Comparison of ENCODE assay signal across 8 mouse cellular contexts in the genomic region with DNA sequence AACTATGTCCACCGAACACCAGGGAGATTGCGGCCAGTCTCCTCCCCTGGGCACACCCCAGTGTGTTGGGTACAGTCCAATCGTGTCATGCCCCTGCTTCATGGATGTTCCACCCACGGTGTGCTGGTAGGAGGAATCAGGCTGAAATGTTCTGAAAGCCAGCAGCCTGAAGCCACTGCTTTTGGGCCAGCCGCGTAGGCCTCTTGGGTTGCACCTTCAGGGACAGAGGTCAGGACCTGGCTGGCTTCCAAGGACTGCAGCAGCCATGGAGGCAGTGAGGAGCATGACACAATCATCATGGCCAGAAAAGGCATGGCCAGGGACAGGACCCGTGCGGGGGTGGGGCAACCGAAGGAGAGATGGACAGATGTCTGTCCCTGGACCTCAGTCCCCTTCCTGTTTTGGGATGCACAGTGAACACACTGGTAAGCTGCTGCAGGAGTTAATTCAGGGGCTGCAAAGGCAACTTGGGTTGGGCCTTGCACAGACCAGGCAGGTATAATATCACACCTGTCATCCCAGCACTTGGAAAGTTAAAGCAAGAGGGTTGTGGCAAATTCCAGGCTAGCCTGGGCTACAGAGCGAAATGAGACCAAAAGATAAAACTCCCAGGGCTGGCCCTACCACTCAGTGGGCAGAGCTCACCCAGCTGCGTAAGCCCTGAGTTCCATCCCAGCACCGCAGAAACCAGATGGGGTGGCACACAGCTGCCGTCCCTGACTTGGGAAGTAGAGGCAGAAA. TPM values are rescaled to one million over a fixed set of nuclear protein-coding genes. Genes with fewer than 3 reads are reported as not detected.
DNase-seq lines count a peak whose midpoint lies in the region; ATAC-seq and TF ChIP-seq lines count a peak whose summit lies in the region.

No protein-coding gene starts in this region.

- peak; percentile 69 for DNase-seq in liver, adult 2 months (ENCODE audit: extremely low read depth, low read depth, low spot score)
- no peak for DNase-seq in liver
- peak; percentile 87 for DNase-seq in adrenal gland, postnatal 14 days
- no peak for DNase-seq in liver, embryonic 11.5 days (ENCODE audit: low spot score)
- no peak for DNase-seq in T-cell, adult 2 months (ENCODE audit: low spot score)
- DNase-seq in right cerebral cortex, adult 2 months (ENCODE audit: low spot score in 2 of 2): no peak

- ATAC-seq in heart, embryonic 16.5 days (replicated peaks; ENCODE audit: extremely low read depth, insufficient read depth, low FRiP score): no peak
- ATAC-seq in liver, embryonic 11.5 days (replicated peaks; ENCODE audit: low FRiP score): no peak
- ATAC-seq in stomach, embryonic 14.5 days (ENCODE audit: insufficient number of reproducible peaks, insufficient read depth, low FRiP score, low read depth): no peak

- no peaks in the 10 kb centered on the region for H3K9me3 ChIP-seq in heart, embryonic 16.5 days (replicated peaks; ENCODE audit: control insufficient read depth, low read length)
- H3K9me3 ChIP-seq in liver, embryonic 11.5 days (ENCODE audit: control insufficient read depth, low read length): no peaks in the 10 kb centered on the region
- no peaks in the 10 kb centered on the region for H3K9me3 ChIP-seq in stomach, embryonic 14.5 days (ENCODE audit: control insufficient read depth, low read depth, low read length)

- no peak overlapping the region for H3K9ac ChIP-seq in liver, adult 2 months (ENCODE audit: low read depth, low read length)
- peak overlapping the region; percentile 76; the same call in 1 of the 2 replicates for H3K9ac ChIP-seq in heart, embryonic 16.5 days (ENCODE audit: low read length)
- peak overlapping the region; percentile 1; the same call in 1 of the 2 replicates for H3K9ac ChIP-seq in liver, embryonic 11.5 days (ENCODE audit: low read depth, low read length)
- no peak overlapping the region; the same call in 1 of the 2 replicates for H3K9ac ChIP-seq in stomach, embryonic 14.5 days (replicated peaks; ENCODE audit: low read depth, low read length)

- peaks cover 18% of the 10 kb centered on the region for H3K4me1 ChIP-seq in liver, adult 2 months (ENCODE audit: control insufficient read depth, insufficient read depth, low read length)
- peaks cover 24% of the 10 kb centered on the region for H3K4me1 ChIP-seq in heart, embryonic 16.5 days (ENCODE audit: control insufficient read depth, insufficient read depth, low read length)
- H3K4me1 ChIP-seq in liver, embryonic 11.5 days (replicated peaks; ENCODE audit: control insufficient read depth, insufficient read depth, low read length): peaks cover 34% of the 10 kb centered on the region
- H3K4me1 ChIP-seq in stomach, embryonic 14.5 days (ENCODE audit: control insufficient read depth, insufficient read depth, low read length): peaks cover 29% of the 10 kb centered on the region

- no peaks in the 10 kb centered on the region; the same call in 1 of the 2 replicates for H3K36me3 ChIP-seq in liver, adult 2 months (ENCODE audit: control insufficient read depth, insufficient read depth, low read length)
- peaks cover 31% of the 10 kb centered on the region for H3K36me3 ChIP-seq in heart, embryonic 16.5 days (ENCODE audit: control insufficient read depth, insufficient read depth)
- H3K36me3 ChIP-seq in liver, embryonic 11.5 days (ENCODE audit: control insufficient read depth, insufficient read depth, low read length): peaks cover 35% of the 10 kb centered on the region
- peaks cover 48% of the 10 kb centered on the region for H3K36me3 ChIP-seq in stomach, embryonic 14.5 days (ENCODE audit: control insufficient read depth, insufficient read depth, low read length)

- H3K79me2 ChIP-seq in liver, adult 2 months (ENCODE audit: control insufficient read depth, insufficient read depth, low read length): peaks cover 9% of the 10 kb centered on the region; the same call in 1 of the 2 replicates

- WGBS in liver, adult 2 months: 40% methylated on average over 13 of the region's 13 CpGs
- WGBS in heart, embryonic 16.5 days: 83% methylated on average over 13 of the region's 13 CpGs
- WGBS in liver, embryonic 11.5 days: 86% methylated on average over 13 of the region's 13 CpGs
- 92% methylated on average over 13 of the region's 13 CpGs for WGBS in stomach, embryonic 14.5 days

- no peak overlapping the region; the same call in 1 of the 2 replicates for H3K27ac ChIP-seq in liver, adult 2 months (replicated peaks; ENCODE audit: insufficient read depth, low read depth, low read length)
- H3K27ac ChIP-seq in heart, embryonic 16.5 days (ENCODE audit: low read length): no peak overlapping the region
- peak overlapping the region; percentile 78 for H3K27ac ChIP-seq in liver, embryonic 11.5 days (ENCODE audit: low read depth, low read length)
- H3K27ac ChIP-seq in stomach, embryonic 14.5 days (ENCODE audit: low read length): no peak overlapping the region

- no peaks in the 10 kb centered on the region for H3K27me3 ChIP-seq in liver, adult 2 months (ENCODE audit: control insufficient read depth, insufficient read depth, low read length)
- H3K27me3 ChIP-seq in heart, embryonic 16.5 days (ENCODE audit: control insufficient read depth, insufficient read depth, low read length): no peaks in the 10 kb centered on the region
- H3K27me3 ChIP-seq in liver, embryonic 11.5 days (replicated peaks; ENCODE audit: control insufficient read depth, insufficient read depth, low read length): no peaks in the 10 kb centered on the region
- H3K27me3 ChIP-seq in stomach, embryonic 14.5 days (ENCODE audit: control insufficient read depth, insufficient read depth, low read length): no peaks in the 10 kb centered on the region

- no peak overlapping the region for H3K4me2 ChIP-seq in heart, embryonic 16.5 days (ENCODE audit: low read depth, low read length)
- peak overlapping the region; percentile 96 for H3K4me2 ChIP-seq in liver, embryonic 11.5 days
- H3K4me2 ChIP-seq in stomach, embryonic 14.5 days (replicated peaks; ENCODE audit: low read depth, low read length): peak overlapping the region; percentile 55

- no peak for TF ChIP-seq POLR2A in liver, adult 2 months (IDR thresholded peaks at IDR 0.05; ENCODE audit: extremely low read depth, insufficient read depth, low read length)

- H3K4me3 ChIP-seq in liver, adult 2 months (ENCODE audit: insufficient read depth, low read depth, low read length): no peak overlapping the region
- no peak overlapping the region for H3K4me3 ChIP-seq in heart, embryonic 16.5 days (ENCODE audit: low read length)
- no peak overlapping the region for H3K4me3 ChIP-seq in liver, embryonic 11.5 days (ENCODE audit: low read depth, low read length)
- no peak overlapping the region for H3K4me3 ChIP-seq in stomach, embryonic 14.5 days (ENCODE audit: low read depth, low read length)

- TF ChIP-seq CTCF in liver, adult 2 months (IDR thresholded peaks at IDR 0.05; ENCODE audit: low read depth, low read length): no peak

RNA-seq across cellular contexts. Expression of a gene that starts 2.1 kb away (rescaled TPM):
- total RNA-seq in liver, adult 2 months (2014; rRNA removed): 5.0 and 5.7 TPM in 2 replicates
- 12.8 and 14.1 TPM in 2 replicates for polyA plus RNA-seq in liver, adult 2 months (2012; rRNA removed)
- total RNA-seq in adrenal gland, postnatal 14 days (2021): 33.1 and 40.7 TPM in 2 replicates
- 28.1 and 29.6 TPM in 2 replicates for polyA plus RNA-seq in heart, embryonic 16.5 days (2015; fragmentation: Nextera tagmentation; extraction: Ambion mirVana)
- 49.9 and 51.9 TPM in 2 replicates for polyA plus RNA-seq in liver, embryonic 11.5 days (2014; fragmentation: Nextera tagmentation; extraction: Ambion mirVana)
- polyA plus RNA-seq in stomach, embryonic 14.5 days (2014; fragmentation: Nextera tagmentation; extraction: Ambion mirVana): 21.3 and 21.7 TPM in 2 replicates

RNA-seq across cellular contexts. Expression of a gene that starts 9.8 kb away (rescaled TPM):
- 0.37 and 0.81 TPM in 2 replicates for total RNA-seq in liver, adult 2 months (2014; rRNA removed)
- polyA plus RNA-seq in liver, adult 2 months (2012; rRNA removed): 3.8 and 4.0 TPM in 2 replicates
- total RNA-seq in adrenal gland, postnatal 14 days (2021): 38.6 and 47.0 TPM in 2 replicates
- 15.2 and 16.3 TPM in 2 replicates for polyA plus RNA-seq in heart, embryonic 16.5 days (2015; fragmentation: Nextera tagmentation; extraction: Ambion mirVana)
- polyA plus RNA-seq in liver, embryonic 11.5 days (2014; fragmentation: Nextera tagmentation; extraction: Ambion mirVana): 7.8 and 7.9 TPM in 2 replicates
- 23.1 and 23.4 TPM in 2 replicates for polyA plus RNA-seq in stomach, embryonic 14.5 days (2014; fragmentation: Nextera tagmentation; extraction: Ambion mirVana)

RNA-seq across cellular contexts. Expression of a gene that starts 24.3 kb away (rescaled TPM):
- under 0.01 and 0.27 TPM in 2 replicates for total RNA-seq in liver, adult 2 months (2014; rRNA removed)
- 0.51 and 0.57 TPM in 2 replicates for polyA plus RNA-seq in liver, adult 2 months (2012; rRNA removed)
- total RNA-seq in adrenal gland, postnatal 14 days (2021): 4.6 and 5.1 TPM in 2 replicates
- polyA plus RNA-seq in heart, embryonic 16.5 days (2015; fragmentation: Nextera tagmentation; extraction: Ambion mirVana): 0.08 and 0.11 TPM in 2 replicates
- not detected in 2 replicates for polyA plus RNA-seq in liver, embryonic 11.5 days (2014; fragmentation: Nextera tagmentation; extraction: Ambion mirVana)
- 0.07 TPM in 1 of 2 replicates, not detected in the other for polyA plus RNA-seq in stomach, embryonic 14.5 days (2014; fragmentation: Nextera tagmentation; extraction: Ambion mirVana)

RNA-seq across cellular contexts. Expression of a gene that starts 26.0 kb away (rescaled TPM):
- total RNA-seq in liver, adult 2 months (2014; rRNA removed): 7.4 and 10.0 TPM in 2 replicates
- polyA plus RNA-seq in liver, adult 2 months (2012; rRNA removed): 25.8 and 30.1 TPM in 2 replicates
- total RNA-seq in adrenal gland, postnatal 14 days (2021): 38.7 and 46.9 TPM in 2 replicates
- 31.3 and 33.2 TPM in 2 replicates for polyA plus RNA-seq in heart, embryonic 16.5 days (2015; fragmentation: Nextera tagmentation; extraction: Ambion mirVana)
- 40.0 and 42.5 TPM in 2 replicates for polyA plus RNA-seq in liver, embryonic 11.5 days (2014; fragmentation: Nextera tagmentation; extraction: Ambion mirVana)
- polyA plus RNA-seq in stomach, embryonic 14.5 days (2014; fragmentation: Nextera tagmentation; extraction: Ambion mirVana): 50.1 and 51.4 TPM in 2 replicates

RNA-seq across cellular contexts. Expression of a gene that starts 27.4 kb away (rescaled TPM):
- total RNA-seq in liver, adult 2 months (2014; rRNA removed): 7.6 and 7.7 TPM in 2 replicates
- 24.2 and 32.0 TPM in 2 replicates for polyA plus RNA-seq in liver, adult 2 months (2012; rRNA removed)
- total RNA-seq in adrenal gland, postnatal 14 days (2021): 0.90 and 1.6 TPM in 2 replicates
- 4.7 and 5.3 TPM in 2 replicates for polyA plus RNA-seq in heart, embryonic 16.5 days (2015; fragmentation: Nextera tagmentation; extraction: Ambion mirVana)
- 1.8 TPM in 2 replicates for polyA plus RNA-seq in liver, embryonic 11.5 days (2014; fragmentation: Nextera tagmentation; extraction: Ambion mirVana)
- 21.6 and 25.2 TPM in 2 replicates for polyA plus RNA-seq in stomach, embryonic 14.5 days (2014; fragmentation: Nextera tagmentation; extraction: Ambion mirVana)

Comparison
In these comparisons a context has a peak if more than half of its experiments do, and no peak if none do; other contexts are left out.
1. DNase-seq: peak in liver, adult 2 months (single experiment) and adrenal gland, postnatal 14 days (single experiment); none in liver (single experiment), liver, embryonic 11.5 days (single experiment), T-cell, adult 2 months (single experiment) and right cerebral cortex, adult 2 months (0 of 2).
2. H3K9ac ChIP-seq: peak in heart, embryonic 16.5 days (single experiment) and liver, embryonic 11.5 days (single experiment); none in liver, adult 2 months (single experiment) and stomach, embryonic 14.5 days (single experiment).